Mouse (Mus musculus) heart, postnatal 0 days (tissue): Measurements from ENCODE around the gene Cars2.

Source experiments
- CTCF ChIP-seq: IDR thresholded peaks from 2 replicates; pipeline ENCODE4 v1.5.1; 2016; ENCODE audit warnings: antibody characterized with exemption, control low read depth, low read depth
- EP300 ChIP-seq: IDR thresholded peaks from 2 replicates; pipeline ENCODE4 v1.6.1; 2016; ENCODE audit warnings: antibody characterized with exemption, low read depth

- TF ChIP-seq CTCF (no peak), EP300 (no peak)
These were observed 37.9 kb downstream of the Cars2 start for GRCm38 (mm10) chr8:11512711-11513110.
